Mouse (Mus musculus): ENCODE data around the gene Slc5a5. TPM values are rescaled to one million over a fixed set of nuclear protein-coding genes. Genes with fewer than 3 reads are reported as not detected.

Slc5a5 gene
- polyA plus RNA-seq, 1 experiment from 2014 or later: 0.12 TPM

- H3K27me3 ChIP-seq (replicated peaks; ENCODE audit: insufficient read depth, low read length): no peaks in the 10 kb centered on the region
- H3K4me1 ChIP-seq (ENCODE audit: insufficient read depth, low read depth, low read length): 0 out of 2 replicates have a peak, but pooled peaks cover 3% of the 10 kb centered on the region
Measured at GRCm38 (mm10) chr8:70879500-70879899, 13.1 kb downstream of the Slc5a5 start.

GRCm38 (mm10) chr8:70878178-70878577 is 14.4 kb downstream of the Slc5a5 start:
- H3K36me3 ChIP-seq (ENCODE audit: insufficient read depth, low read length): no peaks in the 10 kb centered on the region
- 0 out of 2 replicates have a peak, but pooled peaks cover 3% of the 10 kb centered on the region for H3K4me1 ChIP-seq (ENCODE audit: insufficient read depth, low read depth, low read length)
- no peak overlapping the region for H3K27ac ChIP-seq (ENCODE audit: low read length)
- H3K4me2 ChIP-seq (replicated peaks; ENCODE audit: low read depth, low read length): no peak overlapping the region
- no peak overlapping the region for H3K9ac ChIP-seq (replicated peaks; ENCODE audit: low read depth)
- WGBS: 40% methylated on average over 2 of the region's 2 CpGs
- no peak overlapping the region for H3K4me3 ChIP-seq (ENCODE audit: low read depth, low read length)
- ATAC-seq: no peak
- no peaks in the 10 kb centered on the region for H3K27me3 ChIP-seq (replicated peaks; ENCODE audit: insufficient read depth, low read length)
- TF ChIP-seq CTCF (IDR thresholded peaks at IDR 0.05): no peak
- TF ChIP-seq EP300 (IDR thresholded peaks at IDR 0.05): no peak
- DNase-seq (ENCODE audit: low spot score): no peak
- H3K9me3 ChIP-seq (ENCODE audit: low read length): no peaks in the 10 kb centered on the region

More at GRCm38 (mm10) chr8:70879500-70879899, 13.1 kb downstream of the Slc5a5 start:
- no peak for TF ChIP-seq EP300 (IDR thresholded peaks at IDR 0.05)
- no peak for TF ChIP-seq CTCF (IDR thresholded peaks at IDR 0.05)
- no peak overlapping the region for H3K27ac ChIP-seq (ENCODE audit: low read length)
- H3K4me2 ChIP-seq (replicated peaks; ENCODE audit: low read depth, low read length): no peak overlapping the region
- no peaks in the 10 kb centered on the region for H3K36me3 ChIP-seq (ENCODE audit: insufficient read depth, low read length)
- no peak for DNase-seq (ENCODE audit: low spot score)
- H3K4me3 ChIP-seq (ENCODE audit: low read depth, low read length): no peak overlapping the region
- WGBS: 62% methylated on average over 4 of the region's 4 CpGs
- H3K9ac ChIP-seq (replicated peaks; ENCODE audit: low read depth): no peak overlapping the region
- no peak for ATAC-seq
- H3K9me3 ChIP-seq (ENCODE audit: low read length): no peaks in the 10 kb centered on the region

DNA sequence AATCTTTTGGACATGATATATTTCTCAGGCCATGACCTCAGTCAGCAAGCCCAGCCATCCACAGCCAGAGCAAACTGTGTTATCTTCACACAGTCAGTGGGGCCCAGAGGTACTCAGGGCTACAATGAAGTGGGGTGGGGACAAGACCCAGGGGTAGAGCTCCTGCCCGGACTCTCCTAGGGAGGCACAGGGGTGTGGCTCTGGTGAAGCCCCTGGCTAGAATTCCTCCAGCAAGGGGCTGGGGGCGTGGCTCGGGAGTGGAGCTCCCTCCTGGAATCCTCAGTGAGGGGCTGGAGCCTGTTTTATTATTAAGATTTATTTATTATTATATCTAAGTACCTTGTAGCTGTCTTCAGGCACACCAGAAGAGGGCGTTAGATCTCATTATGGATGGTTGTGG is 16.2 kb downstream of the Slc5a5 start:
- TF ChIP-seq EP300 (IDR thresholded peaks at IDR 0.05) (no peak), CTCF (IDR thresholded peaks at IDR 0.05) (no peak)
- Histone ChIP-seq H3K9ac (replicated peaks; ENCODE audit: low read depth) (no peak overlapping the region), H3K9me3 (ENCODE audit: low read length) (no peaks in the 10 kb centered on the region), H3K36me3 (ENCODE audit: insufficient read depth, low read length) (no peaks in the 10 kb centered on the region), H3K27me3 (replicated peaks; ENCODE audit: insufficient read depth, low read length) (no peaks in the 10 kb centered on the region), H3K4me2 (replicated peaks; ENCODE audit: low read depth, low read length) (no peak overlapping the region), H3K4me1 (ENCODE audit: insufficient read depth, low read depth, low read length) (peaks cover 8% of the 10 kb centered on the region; the same call in 1 of the 2 replicates), H3K4me3 (ENCODE audit: low read depth, low read length) (no peak overlapping the region), H3K27ac (ENCODE audit: low read length) (no peak overlapping the region)
- ATAC-seq (no peak), DNase-seq (ENCODE audit: low spot score) (no peak)
- WGBS: 35% methylated on average over 4 of the region's 4 CpGs

DNA sequence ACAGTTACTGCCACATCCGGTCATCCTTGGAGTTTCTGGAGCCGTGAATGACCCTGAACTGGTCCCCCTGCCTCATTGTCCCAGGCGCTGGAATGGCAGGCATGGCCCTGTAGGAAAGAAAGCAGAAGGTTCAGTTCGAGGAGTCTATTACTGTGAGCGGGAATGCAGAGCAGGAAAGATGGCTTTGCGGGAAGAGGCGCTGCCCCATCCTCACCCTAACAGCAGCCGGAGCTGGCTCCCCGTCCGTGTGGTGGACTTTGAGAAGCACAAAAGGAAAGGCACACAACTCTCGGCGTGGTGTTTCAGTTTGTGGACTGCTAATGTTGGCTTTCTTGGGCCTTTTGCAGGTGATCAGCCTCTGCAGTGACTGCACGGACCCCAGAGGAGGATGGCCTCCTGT is 18.1 kb downstream of the Slc5a5 start:
- TF ChIP-seq EP300 (IDR thresholded peaks at IDR 0.05) (no peak), CTCF (IDR thresholded peaks at IDR 0.05) (no peak)
- ATAC-seq (no peak), DNase-seq (ENCODE audit: low spot score) (no peak)
- H3K36me3 ChIP-seq (ENCODE audit: insufficient read depth, low read length): no peaks in the 10 kb centered on the region
- H3K9ac ChIP-seq (replicated peaks; ENCODE audit: low read depth): no peak overlapping the region
- H3K9me3 ChIP-seq (ENCODE audit: low read length): no peaks in the 10 kb centered on the region
- H3K27ac ChIP-seq (ENCODE audit: low read length): no peak overlapping the region
- no peaks in the 10 kb centered on the region for H3K27me3 ChIP-seq (replicated peaks; ENCODE audit: insufficient read depth, low read length)
- peaks cover 4% of the 10 kb centered on the region; the same call in 1 of the 2 replicates for H3K4me1 ChIP-seq (ENCODE audit: insufficient read depth, low read depth, low read length)
- no peak overlapping the region for H3K4me3 ChIP-seq (ENCODE audit: low read depth, low read length)
- whole genome bisulfite sequencing: 89% methylated on average over 13 of the region's 13 CpGs
- H3K4me2 ChIP-seq (replicated peaks; ENCODE audit: low read depth, low read length): no peak overlapping the region

GRCm38 (mm10) chr8:70873364-70873985 is 19.1 kb downstream of the Slc5a5 start, which contains the start of gene Ccdc124:
TSS of gene Ccdc124 (minus strand) at chr8:70873935.
- no peaks in the 10 kb centered on the region for H3K27me3 ChIP-seq (replicated peaks; ENCODE audit: insufficient read depth, low read length)
- under 1% methylated on average over 46 of the region's 46 CpGs for WGBS

DNA sequence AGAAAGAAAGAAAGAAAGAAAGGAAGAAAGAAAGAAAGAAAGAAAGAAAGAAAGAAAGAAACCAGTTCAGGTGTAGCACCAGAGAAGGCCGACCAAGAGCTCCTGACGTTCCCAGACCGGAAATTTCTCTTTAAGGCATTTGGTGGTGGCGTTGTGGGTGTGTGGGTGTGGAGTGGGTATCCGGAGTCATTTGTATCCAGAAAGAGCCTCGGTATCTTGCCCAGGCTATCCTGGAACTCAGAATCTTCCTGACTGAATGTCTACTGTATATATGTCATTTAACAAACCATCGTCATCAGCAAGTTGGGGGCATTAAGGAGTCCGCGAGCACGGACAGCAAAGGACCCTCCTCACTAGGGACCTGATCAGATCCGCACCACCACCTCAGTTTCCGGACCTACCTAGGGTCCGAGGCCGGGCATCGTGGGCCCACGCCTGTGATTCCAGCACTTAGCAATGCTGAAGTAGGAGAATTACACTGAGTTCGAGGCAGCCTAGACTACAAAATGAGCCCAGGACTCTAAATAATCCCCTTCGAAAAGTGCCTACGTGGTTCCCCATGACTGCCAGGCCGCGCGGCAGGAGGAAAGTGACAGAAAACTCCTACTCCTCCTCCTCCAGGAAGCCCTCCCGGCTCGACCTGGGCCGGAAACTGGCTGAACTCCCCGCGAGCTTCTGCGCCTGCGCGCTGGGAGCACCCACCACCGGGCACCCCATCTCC is 19.8 kb downstream of the Slc5a5 start:
- Histone ChIP-seq H3K36me3 (ENCODE audit: insufficient read depth, low read length) (no peaks in the 10 kb centered on the region), H3K4me1 (ENCODE audit: insufficient read depth, low read depth, low read length) (peaks cover 4% of the 10 kb centered on the region; the same call in 1 of the 2 replicates), H3K9me3 (ENCODE audit: low read length) (no peaks in the 10 kb centered on the region), H3K4me2 (replicated peaks; ENCODE audit: low read depth, low read length) (peak overlapping the region; percentile 85), H3K9ac (replicated peaks; ENCODE audit: low read depth) (peak overlapping the region; percentile 84), H3K27me3 (replicated peaks; ENCODE audit: insufficient read depth, low read length) (no peaks in the 10 kb centered on the region), H3K4me3 (ENCODE audit: low read depth, low read length) (peak overlapping the region; percentile 74), H3K27ac (ENCODE audit: low read length) (peak overlapping the region; percentile 68)
- under 1% methylated on average over 31 of the region's 31 CpGs for WGBS
- ATAC-seq: no peak
- TF ChIP-seq EP300 (IDR thresholded peaks at IDR 0.05): no peak
- TF ChIP-seq CTCF (IDR thresholded peaks at IDR 0.05): no peak
- peak; percentile 35 for DNase-seq (ENCODE audit: low spot score)

More at GRCm38 (mm10) chr8:70873364-70873985, 19.1 kb downstream of the Slc5a5 start, which contains the start of gene Ccdc124:
- ATAC-seq (peak; percentile 95), DNase-seq (ENCODE audit: low spot score) (peak; percentile 96)
- H3K27ac ChIP-seq (ENCODE audit: low read length): peak within 1 kb of the TSS; percentile 68
- H3K4me3 ChIP-seq (ENCODE audit: low read depth, low read length): peak within 1 kb of the TSS; percentile 74
- peaks cover 4% of the 10 kb centered on the region; the same call in 1 of the 2 replicates for H3K4me1 ChIP-seq (ENCODE audit: insufficient read depth, low read depth, low read length)
- peak; percentile 99 for TF ChIP-seq CTCF (IDR thresholded peaks at IDR 0.05)
- TF ChIP-seq EP300 (IDR thresholded peaks at IDR 0.05): no peak
- H3K9me3 ChIP-seq (ENCODE audit: low read length): no peaks in the 10 kb centered on the region
- H3K9ac ChIP-seq (replicated peaks; ENCODE audit: low read depth): peak within 1 kb of the TSS; percentile 84
- no peaks in the 10 kb centered on the region for H3K36me3 ChIP-seq (ENCODE audit: insufficient read depth, low read length)
- H3K4me2 ChIP-seq (replicated peaks; ENCODE audit: low read depth, low read length): peak within 1 kb of the TSS; percentile 85
